Mouse (Mus musculus): ENCODE results near the gene Zbed6. TPM values are rescaled to one million over a fixed set of nuclear protein-coding genes. Genes with fewer than 3 reads are reported as not detected.

Zbed6 gene
- total and polyA plus RNA-seq, 3 experiments: 2.3 to 3.3 (median 3.2) TPM

GRCm38 (mm10) chr1:133685749-133686519, 25.2 kb upstream of the Zbed6 start:
- intact Hi-C loops (cut with DNase I): no loop called here
- Histone ChIP-seq H3K9ac (ENCODE audit: low read depth, low read length) (no peak overlapping the region), H3K36me3 (ENCODE audit: control insufficient read depth, insufficient read depth, low read length) (peaks cover 2% of the 10 kb centered on the region; the same call in 1 of the 2 replicates), H3K4me3 (no peak overlapping the region), H3K79me2 (replicated peaks; ENCODE audit: control insufficient read depth, insufficient read depth, low read length) (no peaks in the 10 kb centered on the region), H3K27me3 (ENCODE audit: control insufficient read depth, insufficient read depth, low read length) (no peaks in the 10 kb centered on the region), H3K4me1 (ENCODE audit: control insufficient read depth, insufficient read depth, low read length) (peaks cover 2% of the 10 kb centered on the region), H3K27ac (peak overlapping the region; percentile 57)
- peak; percentile 62; the same call in 1 of the 2 replicates for TF ChIP-seq EP300 (IDR thresholded peaks at IDR 0.05; ENCODE audit: insufficient read depth, low read depth, low read length)
- no peak for TF ChIP-seq POLR2A (IDR thresholded peaks at IDR 0.05; ENCODE audit: insufficient read depth, low read depth, low read length)
- DNase-seq: peak; percentile 67 to 85
- 53% methylated on average over 10 of the region's 10 CpGs for WGBS

- no peak overlapping the region for H3K9ac ChIP-seq (ENCODE audit: low read depth, low read length)
- no peak overlapping the region for H3K27ac ChIP-seq
- TF ChIP-seq CTCF (IDR thresholded peaks at IDR 0.05) (no peak), POLR2A (IDR thresholded peaks at IDR 0.05; ENCODE audit: insufficient read depth, low read depth, low read length) (no peak), EP300 (IDR thresholded peaks at IDR 0.05; ENCODE audit: insufficient read depth, low read depth, low read length) (no peak)
- H3K36me3 ChIP-seq (ENCODE audit: control insufficient read depth, insufficient read depth, low read length): no peaks in the 10 kb centered on the region
- H3K27me3 ChIP-seq (ENCODE audit: control insufficient read depth, insufficient read depth, low read length): no peaks in the 10 kb centered on the region
- DNase-seq: no peak
- H3K4me3 ChIP-seq: no peak overlapping the region
- H3K79me2 ChIP-seq (replicated peaks; ENCODE audit: control insufficient read depth, insufficient read depth, low read length): no peaks in the 10 kb centered on the region
- no peaks in the 10 kb centered on the region for H3K4me1 ChIP-seq (ENCODE audit: control insufficient read depth, insufficient read depth, low read length)
- 61% methylated on average over 3 of the region's 3 CpGs for WGBS
- intact Hi-C loops (cut with DNase I): no loop called here
Measured at GRCm38 (mm10) chr1:133671801-133672200, 11.1 kb upstream of the Zbed6 start.

GRCm38 (mm10) chr1:133671266-133671665, 10.6 kb upstream of the Zbed6 start:
- H3K27ac ChIP-seq: no peak overlapping the region
- intact Hi-C loops (cut with DNase I): no loop called here
- 59% methylated on average over 3 of the region's 3 CpGs for WGBS

GRCm38 (mm10) chr1:133670776-133671175, 10.1 kb upstream of the Zbed6 start:
- WGBS: 62% methylated on average over 6 of the region's 6 CpGs
- intact Hi-C loops (cut with DNase I): no loop called here

More at GRCm38 (mm10) chr1:133671266-133671665, 10.6 kb upstream of the Zbed6 start:
- H3K36me3 ChIP-seq (ENCODE audit: control insufficient read depth, insufficient read depth, low read length): no peaks in the 10 kb centered on the region
- H3K4me1 ChIP-seq (ENCODE audit: control insufficient read depth, insufficient read depth, low read length): no peaks in the 10 kb centered on the region
- DNase-seq: no peak
- no peaks in the 10 kb centered on the region for H3K79me2 ChIP-seq (replicated peaks; ENCODE audit: control insufficient read depth, insufficient read depth, low read length)
- TF ChIP-seq POLR2A (IDR thresholded peaks at IDR 0.05; ENCODE audit: insufficient read depth, low read depth, low read length): no peak
- no peak for TF ChIP-seq EP300 (IDR thresholded peaks at IDR 0.05; ENCODE audit: insufficient read depth, low read depth, low read length)
- TF ChIP-seq CTCF (IDR thresholded peaks at IDR 0.05): no peak
- no peak overlapping the region for H3K9ac ChIP-seq (ENCODE audit: low read depth, low read length)
- no peaks in the 10 kb centered on the region for H3K27me3 ChIP-seq (ENCODE audit: control insufficient read depth, insufficient read depth, low read length)
- H3K4me3 ChIP-seq: no peak overlapping the region

GRCm38 (mm10) chr1:133670190-133670589, 9.5 kb upstream of the Zbed6 start:
- WGBS: 86% methylated on average over 12 of the region's 12 CpGs
- no peak overlapping the region for H3K4me3 ChIP-seq
- TF ChIP-seq CTCF (IDR thresholded peaks at IDR 0.05): no peak
- TF ChIP-seq POLR2A (IDR thresholded peaks at IDR 0.05; ENCODE audit: insufficient read depth, low read depth, low read length): no peak
- TF ChIP-seq EP300 (IDR thresholded peaks at IDR 0.05; ENCODE audit: insufficient read depth, low read depth, low read length): no peak
- no peaks in the 10 kb centered on the region for H3K27me3 ChIP-seq (ENCODE audit: control insufficient read depth, insufficient read depth, low read length)
- no peak overlapping the region for H3K9ac ChIP-seq (ENCODE audit: low read depth, low read length)
- no peaks in the 10 kb centered on the region for H3K36me3 ChIP-seq (ENCODE audit: control insufficient read depth, insufficient read depth, low read length)
- intact Hi-C loops (cut with DNase I): no loop called here
- no peaks in the 10 kb centered on the region for H3K4me1 ChIP-seq (ENCODE audit: control insufficient read depth, insufficient read depth, low read length)
- H3K79me2 ChIP-seq (replicated peaks; ENCODE audit: control insufficient read depth, insufficient read depth, low read length): no peaks in the 10 kb centered on the region
- no peak for DNase-seq
- no peak overlapping the region for H3K27ac ChIP-seq

More at GRCm38 (mm10) chr1:133670776-133671175, 10.1 kb upstream of the Zbed6 start:
- Histone ChIP-seq H3K79me2 (replicated peaks; ENCODE audit: control insufficient read depth, insufficient read depth, low read length) (no peaks in the 10 kb centered on the region), H3K27me3 (ENCODE audit: control insufficient read depth, insufficient read depth, low read length) (no peaks in the 10 kb centered on the region), H3K4me1 (ENCODE audit: control insufficient read depth, insufficient read depth, low read length) (no peaks in the 10 kb centered on the region), H3K9ac (ENCODE audit: low read depth, low read length) (no peak overlapping the region), H3K36me3 (ENCODE audit: control insufficient read depth, insufficient read depth, low read length) (no peaks in the 10 kb centered on the region), H3K27ac (no peak overlapping the region), H3K4me3 (no peak overlapping the region)
- DNase-seq: no peak
- no peak for TF ChIP-seq POLR2A (IDR thresholded peaks at IDR 0.05; ENCODE audit: insufficient read depth, low read depth, low read length)

GRCm38 (mm10) chr1:133668618-133669017, 7.9 kb upstream of the Zbed6 start:
- intact Hi-C loops (cut with DNase I): no loop called here

More at GRCm38 (mm10) chr1:133668618-133669017, 7.9 kb upstream of the Zbed6 start:
- H3K4me3 ChIP-seq: no peak overlapping the region
- 90% methylated on average over 3 of the region's 3 CpGs for WGBS
- no peaks in the 10 kb centered on the region for H3K36me3 ChIP-seq (ENCODE audit: control insufficient read depth, insufficient read depth, low read length)
- no peaks in the 10 kb centered on the region for H3K79me2 ChIP-seq (replicated peaks; ENCODE audit: control insufficient read depth, insufficient read depth, low read length)
- H3K27ac ChIP-seq: no peak overlapping the region
- TF ChIP-seq POLR2A (IDR thresholded peaks at IDR 0.05; ENCODE audit: insufficient read depth, low read depth, low read length): no peak
- no peak for TF ChIP-seq EP300 (IDR thresholded peaks at IDR 0.05; ENCODE audit: insufficient read depth, low read depth, low read length)
- TF ChIP-seq CTCF (IDR thresholded peaks at IDR 0.05): no peak
- H3K27me3 ChIP-seq (ENCODE audit: control insufficient read depth, insufficient read depth, low read length): no peaks in the 10 kb centered on the region
- H3K9ac ChIP-seq (ENCODE audit: low read depth, low read length): no peak overlapping the region
- DNase-seq: no peak
- no peaks in the 10 kb centered on the region for H3K4me1 ChIP-seq (ENCODE audit: control insufficient read depth, insufficient read depth, low read length)

All from heart, adult 2 months (tissue).